Mouse (Mus musculus) midbrain, embryonic 10.5 days (tissue): Measurements from ENCODE around the gene Agbl4. TPM values are rescaled to one million over a fixed set of nuclear protein-coding genes. Genes with fewer than 3 reads are reported as not detected.

Experiments
- DNase-seq: peaks from one replicate; pipeline ENCODE4 v3.0.0-alpha.2; 2017; ENCODE audit warnings: low spot score
- H3K27ac ChIP-seq: fragments of 300-500 bp; sonication (generic); replicated peaks from 2 replicates; pipeline ENCODE4 v1.5.1; 2016; ENCODE audit warnings: mild to moderate bottlenecking
- H3K27me3 ChIP-seq: fragments of 300-500 bp; sonication (generic); 2 replicates; pipeline ENCODE4 v1.6.1; 2016; ENCODE audit warnings: low read depth, mild to moderate bottlenecking; ENCODE audit not compliant: poor library complexity, severe bottlenecking
- H3K36me3 ChIP-seq: fragments of 300-500 bp; sonication (generic); 2 replicates; pipeline ENCODE4 v1.6.1; 2016; ENCODE audit warnings: mild to moderate bottlenecking, moderate library complexity
- H3K4me1 ChIP-seq: fragments of 300-500 bp; sonication (generic); 2 replicates; pipeline ENCODE4 v1.6.1; 2016
- H3K4me3 ChIP-seq: fragments of 300-500 bp; sonication (generic); 2 replicates; pipeline ENCODE4 v1.5.1; 2016; ENCODE audit warnings: mild to moderate bottlenecking, moderate library complexity
- H3K9me3 ChIP-seq: fragments of 300-500 bp; sonication (generic); replicated peaks from 2 replicates; pipeline ENCODE4 v1.6.1; 2016; ENCODE audit warnings: mild to moderate bottlenecking
- WGBS: fragments of 180-500 bp; shearing (Covaris S2); methylation state at CpG from one replicate; pipeline ENCODE4 v1.1.7; 2016; 5-methylcytosine and 5-hydroxymethylcytosine counted together
- polyA plus RNA-seq: library from polyadenylated mRNA; unstranded; fragments of >200 nt; fragmentation: Nextera tagmentation; extraction: Ambion mirVana; gene quantifications from 2 replicates; pipeline ENCODE4 v1.2.1, GENCODE M21; 2016

Agbl4 gene
- polyA plus RNA-seq, 1 experiment from 2014 or later, result 0.64 TPM

DNA sequence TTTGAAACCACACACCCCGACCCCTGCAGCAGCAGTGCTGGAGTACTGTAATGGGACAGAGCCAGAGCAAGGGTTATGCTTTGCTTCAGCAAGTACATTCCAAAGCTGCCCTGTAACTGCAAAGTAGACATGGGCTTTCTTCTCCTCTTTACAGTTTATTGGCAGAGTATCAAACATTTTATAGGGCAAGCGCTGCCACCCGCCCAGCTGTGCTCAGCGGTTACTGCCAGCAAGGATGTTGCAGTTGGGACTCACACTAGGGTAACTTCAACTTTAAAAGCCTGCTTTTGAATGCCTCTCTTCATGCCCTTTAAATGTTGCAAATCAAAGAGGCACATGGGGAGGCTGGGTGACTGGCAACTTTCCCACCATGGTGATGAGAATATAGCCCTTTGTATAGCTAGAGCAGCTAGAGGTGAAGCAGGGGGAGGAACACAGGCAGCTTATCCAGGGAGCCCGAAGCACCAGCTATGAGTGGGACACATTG is 1293.6 kb downstream of the Agbl4 start:
- no peak overlapping the region for H3K4me3 ChIP-seq
- no peaks in the 10 kb centered on the region for H3K27me3 ChIP-seq
- WGBS, result 85% methylated on average over 5 of the region's 5 CpGs
- no peak overlapping the region for H3K27ac ChIP-seq
- H3K36me3 ChIP-seq, result no peaks in the 10 kb centered on the region
- DNase-seq, result no peak
- peaks cover 4% of the 10 kb centered on the region; the same call in 1 of the 2 replicates for H3K4me1 ChIP-seq
- H3K9me3 ChIP-seq, result no peaks in the 10 kb centered on the region

DNA sequence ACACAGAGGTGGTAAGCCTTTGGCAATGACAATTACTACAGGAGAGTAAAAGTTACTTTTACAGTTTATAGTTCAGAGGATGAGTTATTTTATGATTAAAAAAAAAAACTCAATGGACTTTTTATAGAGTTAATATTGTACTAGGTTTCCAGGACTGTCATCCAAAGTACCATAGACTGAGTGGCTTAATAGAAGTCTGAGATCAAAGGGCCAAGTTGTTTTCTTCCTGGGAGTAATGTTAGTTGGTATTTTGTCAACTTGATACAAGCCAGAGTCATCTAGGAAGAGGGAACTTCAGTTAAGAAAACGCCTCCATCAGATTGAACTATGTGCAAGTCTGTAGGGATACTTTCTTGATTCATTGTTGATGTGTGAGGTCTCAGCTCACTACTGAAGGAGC is 1303.9 kb downstream of the Agbl4 start:
- H3K4me1 ChIP-seq, result no peaks in the 10 kb centered on the region
- H3K36me3 ChIP-seq, result no peaks in the 10 kb centered on the region
- WGBS, result 86% methylated on average over 1 of the region's 1 CpGs
- H3K9me3 ChIP-seq, result no peaks in the 10 kb centered on the region
- no peak for DNase-seq
- H3K4me3 ChIP-seq, result no peak overlapping the region
- no peak overlapping the region for H3K27ac ChIP-seq
- no peaks in the 10 kb centered on the region for H3K27me3 ChIP-seq

DNA sequence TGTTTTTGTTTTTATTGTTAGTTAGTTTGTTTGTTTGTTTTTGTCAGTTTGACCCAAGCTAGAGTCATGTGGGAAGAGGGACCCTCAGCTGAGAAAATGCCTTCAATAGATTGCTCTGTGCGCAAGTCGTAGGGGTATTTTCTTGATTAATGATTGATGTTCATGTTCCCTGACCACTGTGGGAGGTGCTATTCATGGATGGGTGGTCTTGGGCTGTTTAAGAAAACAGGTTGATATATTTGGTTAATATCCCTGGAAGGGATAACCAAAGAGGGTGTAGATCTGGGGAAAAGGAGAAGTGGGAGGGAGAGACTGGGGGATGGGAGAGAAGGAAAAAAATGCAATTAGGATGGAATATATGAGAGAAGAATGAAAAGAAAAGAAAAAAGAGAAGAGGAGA is 1306.7 kb downstream of the Agbl4 start:
- no peak for DNase-seq
- no peaks in the 10 kb centered on the region for H3K36me3 ChIP-seq
- no peaks in the 10 kb centered on the region for H3K27me3 ChIP-seq
- 94% methylated on average over 2 of the region's 2 CpGs for WGBS
- H3K27ac ChIP-seq, result no peak overlapping the region
- no peak overlapping the region for H3K4me3 ChIP-seq
- H3K4me1 ChIP-seq, result no peaks in the 10 kb centered on the region
- H3K9me3 ChIP-seq, result no peaks in the 10 kb centered on the region

DNA sequence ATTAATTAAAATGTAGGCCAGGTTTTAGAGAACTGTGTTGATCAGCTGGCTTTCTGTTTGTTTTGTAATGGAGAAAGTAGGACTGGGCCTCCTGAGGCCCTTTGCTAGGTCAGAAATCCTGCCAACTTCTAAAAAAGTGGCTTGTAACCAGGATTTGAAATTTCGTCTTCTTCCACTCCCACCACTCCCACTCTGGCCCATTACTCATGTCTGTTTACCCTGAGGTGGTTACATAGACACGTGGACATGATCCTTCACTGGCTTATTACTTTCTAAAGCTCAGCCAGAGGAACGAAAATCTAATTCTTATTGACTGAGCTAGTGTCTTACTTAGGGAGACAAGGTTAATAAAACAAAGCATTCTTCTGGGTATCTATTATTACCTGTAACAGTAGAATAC is 1307.5 kb downstream of the Agbl4 start:
- Histone ChIP-seq H3K27me3 (no peaks in the 10 kb centered on the region), H3K4me3 (no peak overlapping the region), H3K27ac (no peak overlapping the region), H3K9me3 (no peaks in the 10 kb centered on the region), H3K4me1 (no peaks in the 10 kb centered on the region), H3K36me3 (no peaks in the 10 kb centered on the region)
- no peak for DNase-seq
- WGBS, result 81% methylated on average over 3 of the region's 3 CpGs

Other genes starting within 250 kb of the Agbl4 start
- 133 and 185 TPM in 2 replicates for gene Elavl4, start 45.8 kb upstream of the Agbl4 start, polyA plus RNA-seq